Mouse (Mus musculus) stomach, postnatal 0 days (tissue): ENCODE data around the gene Plod2.

Source experiments
- CTCF ChIP-seq: IDR thresholded peaks from 2 replicates; pipeline ENCODE4 v1.5.1; 2016; ENCODE audit warnings: antibody characterized with exemption, low read depth, mild to moderate bottlenecking, moderate library complexity
- EP300 ChIP-seq: optimal IDR thresholded peaks from 2 replicates; pipeline ENCODE3; 2016; ENCODE audit warnings: antibody characterized with exemption

- TF ChIP-seq CTCF (no peak), EP300 (no peak)
These were observed 55.8 kb downstream of the Plod2 start for GRCm38 (mm10) chr9:92597776-92598175.
